Mouse (Mus musculus) myocyte (in vitro differentiated cells): ENCODE measurements around the gene Pif1. TPM values are rescaled to one million over a fixed set of nuclear protein-coding genes. Genes with fewer than 3 reads are reported as not detected.

ENCODE experiments used
- H3K27me3 ChIP-seq: one replicate; pipeline ENCODE4 v1.6.1; 2011; ENCODE audit not compliant: control insufficient read depth, insufficient read depth, insufficient read length
- H3K36me3 ChIP-seq: one replicate; pipeline ENCODE4 v1.6.1; 2011; ENCODE audit not compliant: control insufficient read depth, insufficient read depth
- H3K4me2 ChIP-seq: one replicate; pipeline ENCODE4 v1.6.1; 2011; ENCODE audit warnings: low read depth, control low read depth
- H3K4me3 ChIP-seq: one replicate; pipeline ENCODE4 v1.5.1; 2011; ENCODE audit warnings: mild to moderate bottlenecking, control low read depth, moderate library complexity
- H3K79me2 ChIP-seq: one replicate; pipeline ENCODE4 v1.6.1; 2011; ENCODE audit not compliant: control insufficient read depth, insufficient read depth
- H3ac ChIP-seq: one replicate; pipeline ENCODE4 v1.6.1; 2011; ENCODE audit not compliant: control insufficient read depth, insufficient read length
- CEBPB ChIP-seq: IDR thresholded peaks from 2 replicates; pipeline ENCODE4 v1.6.1; 2011; ENCODE audit warnings: mild to moderate bottlenecking, moderate library complexity; ENCODE audit not compliant: poor library complexity, insufficient read depth, severe bottlenecking
- E2F4 ChIP-seq: IDR thresholded peaks from one replicate; pipeline ENCODE4 v1.6.1; 2011; ENCODE audit warnings: mild to moderate bottlenecking, control low read depth, moderate library complexity; ENCODE audit not compliant: insufficient read depth
- MAX ChIP-seq: IDR thresholded peaks from one replicate; pipeline ENCODE4 v1.6.1; 2011; ENCODE audit warnings: low read depth, mild to moderate bottlenecking, control low read depth
- MYOD1 ChIP-seq, 3 experiments: IDR thresholded peaks; one replicate each; pipeline ENCODE4 v1.6.1; 2011; ENCODE audit warnings: control low read depth in 2 of 3, low read depth in 2 of 3, mild to moderate bottlenecking in 2 of 3, moderate library complexity in 1 of 3; ENCODE audit not compliant: insufficient read length in 2 of 3, control insufficient read depth in 1 of 3
- MYOG ChIP-seq, 3 experiments: IDR thresholded peaks; one replicate each; pipeline ENCODE4 v1.6.1; 2011; ENCODE audit warnings: control low read depth in 2 of 3, low read depth in 2 of 3, mild to moderate bottlenecking in 2 of 3; ENCODE audit not compliant: insufficient read length in 2 of 3, control insufficient read depth in 1 of 3, insufficient read depth in 1 of 3
- POLR2A ChIP-seq: IDR thresholded peaks from one replicate; pipeline ENCODE4 v1.6.1; 2011; ENCODE audit warnings: low read depth, mild to moderate bottlenecking, control low read depth, moderate library complexity; ENCODE audit not compliant: insufficient read length
- POLR2AphosphoS2 ChIP-seq: IDR thresholded peaks from one replicate; pipeline ENCODE4 v1.6.1; 2011; ENCODE audit warnings: low read depth, control low read depth; ENCODE audit not compliant: insufficient read length
- REST ChIP-seq: IDR thresholded peaks from one replicate; pipeline ENCODE4 v1.6.1; 2011; ENCODE audit warnings: mild to moderate bottlenecking, control low read depth, moderate library complexity; ENCODE audit not compliant: insufficient read depth, insufficient read length
- SRF ChIP-seq: IDR thresholded peaks from one replicate; pipeline ENCODE4 v1.6.1; 2011; ENCODE audit warnings: low read depth; ENCODE audit not compliant: control insufficient read depth, insufficient read length
- TCF12 ChIP-seq: IDR thresholded peaks from one replicate; pipeline ENCODE4 v1.6.1; 2011; ENCODE audit warnings: mild to moderate bottlenecking, control low read depth; ENCODE audit not compliant: poor library complexity, insufficient read depth, severe bottlenecking
- TCF3 ChIP-seq: IDR thresholded peaks from one replicate; pipeline ENCODE4 v1.6.1; 2011; ENCODE audit warnings: low read depth, control low read depth; ENCODE audit not compliant: insufficient read length
- USF1 ChIP-seq: IDR thresholded peaks from one replicate; pipeline ENCODE4 v1.6.1; 2011; ENCODE audit warnings: low read depth, mild to moderate bottlenecking, control low read depth, moderate library complexity
- polyA plus RNA-seq: library from polyadenylated mRNA; unstranded; fragments of >200 nt; fragmentation: generic; extraction: Trizol; gene quantifications from one replicate; pipeline ENCODE4 v1.2.1, GENCODE M21; 2012; ENCODE audit warnings: missing spikeins

The Pif1 gene
- polyA plus RNA-seq, 1 experiment = 6.9 TPM

- H3K4me2 ChIP-seq = peak overlapping the region; percentile 99
- H3K4me3 ChIP-seq = peak overlapping the region; percentile 70
- peaks cover 40% of the 10 kb centered on the region for H3K79me2 ChIP-seq
- H3K27me3 ChIP-seq = no peaks in the 10 kb centered on the region
- TF ChIP-seq POLR2A (peak; percentile 72), USF1 (no peak), MYOD1 (IDR thresholded peaks at IDR 0.05; ENCODE audit: control insufficient read depth in 1 of 3, insufficient read length in 2 of 3, low read depth in 2 of 3) (peak in 1 of 3 experiments; percentile 2), POLR2AphosphoS2 (peak; percentile 73)
- peak overlapping the region; percentile 67 for H3ac ChIP-seq
- no peaks in the 10 kb centered on the region for H3K36me3 ChIP-seq
Measured at GRCm38 (mm10) chr9:65580401-65581256, 6.3 kb upstream of the Pif1 start.

GRCm38 (mm10) chr9:65583045-65583444 is 3.9 kb upstream of the Pif1 start:
- Histone ChIP-seq H3K4me3 (no peak overlapping the region), H3ac (no peak overlapping the region), H3K36me3 (no peaks in the 10 kb centered on the region), H3K4me2 (no peak overlapping the region), H3K27me3 (no peaks in the 10 kb centered on the region), H3K79me2 (peaks cover 16% of the 10 kb centered on the region)
- TF ChIP-seq MYOD1 (IDR thresholded peaks at IDR 0.05; ENCODE audit: control insufficient read depth in 1 of 3, insufficient read length in 2 of 3, low read depth in 2 of 3) (no peak), CEBPB (no peak), TCF3 (no peak)

GRCm38 (mm10) chr9:65587270-65587572 is 261 bp downstream of the Pif1 start:
- H3K79me2 ChIP-seq = peaks cover 9% of the 10 kb centered on the region
- peak overlapping the region; percentile 65 for H3K4me3 ChIP-seq
- peak overlapping the region; percentile 84 for H3K4me2 ChIP-seq
- H3K27me3 ChIP-seq = no peaks in the 10 kb centered on the region
- peaks cover 10% of the 10 kb centered on the region for H3K36me3 ChIP-seq
- H3ac ChIP-seq = peak overlapping the region; percentile 46
- TF ChIP-seq TCF12 (no peak), USF1 (no peak), E2F4 (no peak), TCF3 (no peak), MAX (no peak), CEBPB (no peak), POLR2A (no peak), MYOG (IDR thresholded peaks at IDR 0.05; ENCODE audit: control insufficient read depth in 1 of 3, insufficient read depth in 1 of 3, insufficient read length in 2 of 3, low read depth in 2 of 3) (no peak), SRF (no peak), REST (no peak), MYOD1 (IDR thresholded peaks at IDR 0.05; ENCODE audit: control insufficient read depth in 1 of 3, insufficient read length in 2 of 3, low read depth in 2 of 3) (no peak), POLR2AphosphoS2 (no peak)

- Histone ChIP-seq H3K27me3 (no peaks in the 10 kb centered on the region), H3K4me2 (peak overlapping the region; percentile 84), H3ac (peak overlapping the region; percentile 46), H3K4me3 (peak overlapping the region; percentile 65), H3K79me2 (peaks cover 9% of the 10 kb centered on the region), H3K36me3 (peaks cover 10% of the 10 kb centered on the region)
- peak; percentile 40 for TF ChIP-seq POLR2A
- no peak for TF ChIP-seq REST
Measured at GRCm38 (mm10) chr9:65587573-65588358, 806 bp downstream of the Pif1 start.

- peak overlapping the region; percentile 84 for H3K4me2 ChIP-seq
- H3ac ChIP-seq = no peak overlapping the region
- TF ChIP-seq REST (no peak), USF1 (no peak), TCF3 (no peak), E2F4 (no peak), TCF12 (no peak), MYOD1 (IDR thresholded peaks at IDR 0.05; ENCODE audit: control insufficient read depth in 1 of 3, insufficient read length in 2 of 3, low read depth in 2 of 3) (no peak), SRF (no peak), POLR2A (no peak), POLR2AphosphoS2 (no peak), MAX (no peak), MYOG (IDR thresholded peaks at IDR 0.05; ENCODE audit: control insufficient read depth in 1 of 3, insufficient read depth in 1 of 3, insufficient read length in 2 of 3, low read depth in 2 of 3) (no peak), CEBPB (no peak)
- peak overlapping the region; percentile 65 for H3K4me3 ChIP-seq
- H3K27me3 ChIP-seq = no peaks in the 10 kb centered on the region
- H3K79me2 ChIP-seq = peaks cover 9% of the 10 kb centered on the region
- H3K36me3 ChIP-seq = peaks cover 10% of the 10 kb centered on the region
Measured at GRCm38 (mm10) chr9:65589091-65589490, 2.1 kb downstream of the Pif1 start.
